Mouse (Mus musculus) ES-E14 (cell line): ENCODE data around the gene Pold3.

Experiments
- CHD2 ChIP-seq: IDR thresholded peaks from 2 replicates; pipeline ENCODE4 v1.6.1; 2014; ENCODE audit warnings: mild to moderate bottlenecking, low read depth, low read length, inconsistent platforms
- HCFC1 ChIP-seq: IDR thresholded peaks from 2 replicates; pipeline ENCODE4 v1.6.1; 2012; ENCODE audit warnings: low read length, inconsistent platforms, borderline replicate concordance; ENCODE audit not compliant: insufficient read depth
- ZNF384 ChIP-seq: IDR thresholded peaks from 2 replicates; pipeline ENCODE4 v1.6.1; 2012; ENCODE audit warnings: low read depth, low read length, inconsistent platforms

- TF ChIP-seq HCFC1 (peak; percentile 11; the same call in 1 of the 2 replicates), CHD2 (no peak), ZNF384 (no peak)
Observed at GRCm38 (mm10) chr7:100159105-100159841, 37.9 kb upstream of the Pold3 start, which contains the start of gene Lipt2.
